Mouse (Mus musculus) hematopoietic stem cell, adult 5-6 weeks (primary cell): ENCODE data around the gene Ada. TPM values are rescaled to one million over a fixed set of nuclear protein-coding genes. Genes with fewer than 3 reads are reported as not detected.
A peak's percentile ranks its signal among the peaks of the same experiment; 100 is the strongest.

Source experiments
- ATAC-seq, 2 experiments: fragments of 125-278 bp in 1 of 2; replicated peaks in 1 of 2; 2 replicates each; pipeline ENCODE4 v1.8.0; 2016 to 2017; ENCODE audit warnings: inconsistent platforms in 2 of 2, mild to moderate bottlenecking in 2 of 2, moderate number of reproducible peaks in 2 of 2, low read depth in 1 of 2, moderate TSS enrichment in 1 of 2; ENCODE audit not compliant: low FRiP score in 2 of 2, poor library complexity in 2 of 2, severe bottlenecking in 2 of 2, insufficient read depth in 1 of 2, low TSS enrichment in 1 of 2
- total RNA-seq: library from RNA; stranded (forward); fragments of 172-1452, 232-1000 nt; gene quantifications from 2 replicates; pipeline ENCODE4 v1.2.3, GENCODE M21; 2017

Gene Ada
- total RNA-seq, 1 experiment from 2014 or later = 28.3 TPM

GRCm38 (mm10) chr2:163710606-163711159, 39.4 kb downstream of the Ada start:
- peak; percentile 18 to 23; a peak in 1 of 4 replicates for ATAC-seq

GRCm38 (mm10) chr2:163710000-163710399, 40.0 kb downstream of the Ada start:
- ATAC-seq = no peak

- no peak for ATAC-seq
These were observed 41.2 kb downstream of the Ada start for GRCm38 (mm10) chr2:163708763-163709250.

GRCm38 (mm10) chr2:163708321-163708720, 41.7 kb downstream of the Ada start:
- no peak for ATAC-seq

- no peak for ATAC-seq
These were observed 46.3 kb downstream of the Ada start for GRCm38 (mm10) chr2:163703599-163704260.

- ATAC-seq = peak; percentile 62 to 76; a peak in 3 of 4 replicates
These were observed 47.1 kb downstream of the Ada start for GRCm38 (mm10) chr2:163702921-163703320.

GRCm38 (mm10) chr2:163702431-163702830, 47.6 kb downstream of the Ada start:
- no peak for ATAC-seq

- peak; percentile 12 to 36; a peak in 1 of 4 replicates for ATAC-seq
These were observed 50.8 kb downstream of the Ada start for GRCm38 (mm10) chr2:163699078-163699780.

GRCm38 (mm10) chr2:163697764-163698480, 52.1 kb downstream of the Ada start:
- ATAC-seq = peak; percentile 54 to 69

- no peak for ATAC-seq
These were observed 53.3 kb downstream of the Ada start for GRCm38 (mm10) chr2:163696763-163697162.

- ATAC-seq = no peak
These were observed 56.2 kb downstream of the Ada start for GRCm38 (mm10) chr2:163693716-163694314.

- ATAC-seq = no peak
These were observed 57.0 kb downstream of the Ada start for GRCm38 (mm10) chr2:163692873-163693612.

- ATAC-seq = no peak
These were observed 58.0 kb downstream of the Ada start for GRCm38 (mm10) chr2:163691846-163692605.

GRCm38 (mm10) chr2:163690409-163691304, 59.4 kb downstream of the Ada start:
- ATAC-seq = no peak

GRCm38 (mm10) chr2:163689771-163690170, 60.3 kb downstream of the Ada start:
- ATAC-seq = no peak
